Mouse (Mus musculus) c-Kit-positive CD71-negative TER-119-negative erythroid progenitor cells, embryonic 14.5 days (primary cell): ENCODE results near the gene Eef2k.
"Not testable (repeated sequence)": the region's sequence is repeated elsewhere in the genome, so short reads cannot be mapped to it uniquely, and the experiment has no call there.

Experiments
- DNase-seq: peaks from one replicate; pipeline ENCODE4 v3.0.0-alpha.2; 2013; ENCODE audit warnings: low read depth

Gene Eef2k

DNA sequence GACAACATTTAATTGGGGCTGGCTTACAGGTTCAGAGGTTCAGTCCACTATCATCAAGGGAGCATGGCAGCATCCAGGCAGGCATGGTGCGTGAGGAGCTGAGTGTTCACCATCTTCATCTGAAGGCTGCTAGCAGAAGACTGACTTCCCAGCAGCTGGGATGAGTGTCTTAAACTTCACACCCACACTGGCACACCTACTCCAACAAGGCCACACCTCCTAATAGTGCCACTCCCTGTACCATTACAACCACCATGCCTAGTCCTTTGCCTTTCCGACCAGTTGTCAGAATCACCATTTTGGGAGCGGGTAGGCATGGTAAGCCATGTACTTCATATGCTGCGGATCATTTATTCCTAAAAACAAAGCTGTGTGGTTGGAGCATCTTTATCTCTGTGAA lies 38.1 kb downstream of the Eef2k start:
- DNase-seq: no peak

DNA sequence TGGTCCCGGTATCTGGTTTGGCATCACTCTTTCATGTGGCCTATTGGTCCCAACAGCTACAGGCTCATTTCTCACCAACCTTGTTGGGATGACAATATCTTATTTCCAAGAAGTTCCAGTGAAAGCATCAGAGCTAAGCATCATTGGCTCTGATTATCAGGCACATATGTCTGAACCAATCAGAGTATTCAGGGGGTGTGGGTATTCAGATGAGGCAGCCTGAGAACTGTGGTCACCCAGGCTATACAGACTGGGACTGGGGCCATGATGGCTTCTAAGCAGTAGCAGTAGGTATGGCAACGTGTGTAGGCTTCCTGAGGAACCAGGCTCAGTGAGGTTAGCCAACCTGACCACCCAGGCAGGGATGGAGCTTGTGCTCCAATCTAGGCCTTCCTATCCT lies 38.8 kb downstream of the Eef2k start:
- no peak for DNase-seq

DNA sequence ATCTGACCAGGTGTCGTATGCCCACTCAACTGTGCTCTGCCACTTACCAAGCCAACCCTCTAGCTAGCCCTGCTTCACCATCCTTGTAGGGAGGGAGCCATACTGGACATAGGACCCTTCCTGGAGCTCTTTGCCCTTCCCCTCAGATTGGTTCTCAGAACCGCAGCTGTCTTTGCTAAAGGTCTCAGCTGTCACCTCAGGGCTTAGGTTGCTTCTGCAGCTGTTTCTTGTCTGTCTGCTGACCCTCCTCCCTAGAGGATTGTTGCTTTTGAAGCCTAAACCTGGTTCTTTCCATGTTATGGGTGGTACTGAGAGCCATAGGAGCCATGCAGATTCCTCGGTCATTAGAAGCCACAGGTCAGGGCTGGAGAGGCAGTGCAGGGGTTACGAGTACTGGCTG lies 40.0 kb downstream of the Eef2k start:
- DNase-seq: no peak

DNA sequence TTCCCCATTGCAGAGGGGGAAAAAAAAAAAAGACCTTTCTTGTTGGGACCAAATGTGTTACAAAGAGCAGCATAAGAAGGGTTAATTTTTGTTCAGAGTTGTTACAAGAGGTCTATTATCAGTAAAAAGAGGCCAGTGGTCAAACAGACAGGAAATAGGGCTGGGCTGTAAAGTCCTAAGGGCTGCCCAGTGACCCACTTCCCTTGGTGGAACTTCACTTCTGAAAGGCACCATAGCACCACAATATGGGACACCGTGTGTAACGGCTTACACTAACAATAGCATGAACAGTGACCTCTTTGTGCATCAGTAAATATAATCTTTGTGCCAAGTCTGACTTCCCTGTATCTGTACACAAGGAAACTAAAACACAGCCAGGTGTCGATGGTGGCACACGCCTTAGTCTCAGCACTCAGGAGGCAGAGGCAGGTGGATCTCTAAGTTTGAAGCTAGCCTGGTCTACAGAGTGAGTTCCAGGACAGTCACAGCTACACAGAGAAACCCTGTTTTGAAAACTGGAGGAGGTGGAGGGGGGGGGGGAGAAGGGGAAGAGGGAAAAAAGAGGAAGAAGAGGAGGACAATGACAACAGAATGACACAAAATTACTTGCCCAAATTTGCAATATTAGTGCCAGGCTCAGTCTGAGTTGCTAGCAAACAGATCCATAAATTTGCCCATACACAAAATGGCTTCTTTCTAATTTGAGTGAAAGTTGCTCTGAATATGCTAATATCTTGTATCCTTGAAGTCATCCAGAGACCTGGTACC lies 41.1 kb downstream of the Eef2k start:
- no peak for DNase-seq

DNA sequence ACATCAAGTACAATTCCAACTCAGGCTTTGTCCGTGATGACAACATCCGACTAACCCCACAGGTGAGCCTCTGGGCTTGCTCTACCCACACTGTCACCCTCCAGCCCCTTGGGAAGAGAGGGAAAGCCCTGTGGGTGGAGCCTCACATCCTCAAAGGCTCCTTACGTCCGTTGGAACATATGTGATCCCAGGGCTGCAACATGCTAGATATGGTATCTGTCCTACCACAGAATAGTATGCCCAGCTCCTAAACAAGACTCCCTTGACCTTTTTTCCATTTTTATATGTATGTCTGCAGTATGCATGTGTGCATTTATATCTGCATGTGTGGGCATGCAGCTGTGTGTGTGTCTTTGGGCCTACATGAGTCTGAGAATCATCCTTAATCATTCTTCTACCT lies 42.1 kb downstream of the Eef2k start:
- DNase-seq: no peak

DNA sequence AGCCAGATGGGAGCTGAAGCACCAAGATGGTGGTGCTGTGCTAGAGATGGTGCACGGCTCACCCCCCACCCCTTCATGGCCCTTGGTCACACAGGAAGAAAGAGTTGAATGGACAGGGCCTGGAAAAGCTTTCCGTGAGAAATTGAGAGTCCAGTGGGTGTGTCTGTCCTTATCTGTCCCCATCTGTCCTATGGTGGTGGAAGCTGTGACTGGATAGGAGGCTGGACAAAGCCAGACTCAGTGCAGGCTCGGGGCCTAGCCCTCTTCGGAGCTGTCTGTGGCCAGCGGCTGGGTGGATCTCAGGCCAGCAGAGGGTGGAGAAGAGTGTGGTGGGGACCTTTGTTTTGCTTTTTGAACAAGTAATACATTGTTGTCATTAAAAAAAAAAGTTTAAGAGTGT lies 50.5 kb downstream of the Eef2k start:
- DNase-seq: no peak

DNA sequence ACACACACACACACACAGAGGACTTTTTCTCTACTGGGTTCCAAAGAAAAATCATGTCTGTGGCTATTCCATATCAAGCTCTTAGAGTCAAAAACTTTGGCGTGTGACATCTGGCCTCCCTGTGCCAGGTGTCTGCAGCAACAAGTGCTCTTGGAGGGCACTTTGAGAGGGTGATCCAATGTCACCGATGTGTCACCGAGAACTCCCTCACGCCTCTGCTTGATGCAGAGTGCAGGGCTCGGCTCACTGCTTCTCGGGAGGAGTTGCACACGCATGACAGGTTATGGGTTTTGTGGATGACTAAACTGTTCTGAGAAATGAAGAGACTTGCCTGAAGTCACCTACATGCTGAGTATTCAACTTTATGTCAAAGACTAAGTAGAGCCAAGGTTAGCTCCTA lies 54.4 kb downstream of the Eef2k start:
- no peak for DNase-seq

DNA sequence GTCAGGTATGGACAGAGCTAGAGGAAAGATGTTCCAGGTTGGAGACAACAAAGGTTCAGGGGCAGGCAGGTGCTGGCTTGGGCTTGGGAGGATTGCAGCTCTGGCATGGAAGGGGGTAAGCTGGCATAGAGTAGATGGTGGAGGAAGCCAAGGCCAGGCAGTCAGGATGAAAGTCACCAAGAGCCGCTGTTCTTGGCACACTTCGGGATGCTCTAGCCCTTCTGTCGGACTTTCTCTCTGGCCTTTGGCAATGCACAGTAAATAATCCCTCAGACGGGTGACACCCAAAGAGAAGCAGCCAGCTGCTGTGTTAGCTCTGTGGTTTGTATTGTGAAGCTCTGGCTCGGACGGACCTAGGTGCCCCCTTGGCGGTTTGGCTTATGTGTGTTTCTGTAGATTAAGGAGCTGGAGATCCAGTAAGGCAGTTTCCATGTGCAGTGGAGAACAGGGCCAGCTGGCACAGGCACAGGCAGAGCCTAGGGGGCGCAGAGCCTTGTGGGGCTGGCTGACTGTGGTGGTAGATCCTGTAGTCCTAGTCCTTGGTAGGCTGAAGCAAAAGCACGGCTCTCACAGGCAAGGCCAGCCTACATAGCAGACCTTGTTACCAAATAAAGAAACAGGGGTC lies 55.2 kb downstream of the Eef2k start:
- no peak for DNase-seq

DNA sequence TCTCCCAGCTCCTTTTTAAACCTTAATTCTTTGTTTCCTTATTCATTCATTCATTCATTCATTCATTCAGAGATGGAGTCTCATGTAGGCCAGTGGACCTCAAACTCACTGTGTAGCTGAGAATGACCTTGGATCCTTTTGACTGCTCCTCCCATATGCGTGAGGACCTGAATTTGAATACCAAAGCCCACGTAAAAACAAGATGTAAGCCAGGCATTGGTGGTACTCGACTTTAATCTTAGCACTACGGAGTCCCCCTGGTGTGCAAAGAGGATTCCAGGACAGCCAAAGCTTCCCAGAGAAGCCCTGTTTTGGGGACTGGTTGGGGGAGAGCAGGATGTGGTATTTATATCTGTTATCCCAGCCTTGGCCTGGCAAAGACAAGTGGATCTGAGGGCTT lies 57.6 kb downstream of the Eef2k start:
- DNase-seq: no peak

DNA sequence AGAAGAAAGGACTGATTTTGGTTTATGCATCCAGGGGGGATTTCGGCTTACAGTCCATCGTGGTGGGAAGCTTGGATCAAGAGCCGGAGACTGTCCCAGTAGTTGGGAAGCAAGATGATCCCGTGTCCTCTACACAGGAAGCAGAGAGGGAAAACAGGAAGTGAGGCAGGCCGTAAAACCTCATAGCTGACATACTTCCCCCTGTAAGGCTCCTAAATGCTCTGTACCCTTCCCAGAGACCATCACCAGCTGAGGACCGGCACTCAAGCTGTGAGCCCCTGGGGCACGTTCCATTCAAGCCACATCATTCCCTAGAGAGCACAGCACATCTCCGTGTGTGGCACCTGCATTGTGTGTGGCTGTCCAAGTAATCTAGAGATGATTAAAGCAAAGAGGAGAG lies 59.1 kb downstream of the Eef2k start:
- no peak for DNase-seq

DNA sequence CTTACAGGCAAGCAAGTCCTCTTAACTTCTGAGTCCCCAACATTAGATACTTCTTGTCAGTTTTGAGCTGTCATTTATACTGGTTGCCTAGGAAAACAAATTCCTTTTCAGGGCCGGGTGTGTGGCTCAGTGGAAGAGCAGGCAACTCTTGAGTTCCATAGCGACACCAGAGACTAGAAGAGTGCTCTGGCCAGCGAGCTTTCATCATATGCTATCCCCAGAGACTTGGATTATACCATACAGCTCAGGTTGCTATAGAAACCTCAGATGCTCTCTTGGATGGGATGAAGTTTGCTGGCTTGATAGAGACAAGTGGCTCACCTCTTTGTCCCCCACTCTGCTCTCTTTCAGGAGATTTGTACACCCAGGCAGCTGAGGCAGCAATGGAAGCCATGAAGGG lies 60.3 kb downstream of the Eef2k start:
- DNase-seq: no peak

DNA sequence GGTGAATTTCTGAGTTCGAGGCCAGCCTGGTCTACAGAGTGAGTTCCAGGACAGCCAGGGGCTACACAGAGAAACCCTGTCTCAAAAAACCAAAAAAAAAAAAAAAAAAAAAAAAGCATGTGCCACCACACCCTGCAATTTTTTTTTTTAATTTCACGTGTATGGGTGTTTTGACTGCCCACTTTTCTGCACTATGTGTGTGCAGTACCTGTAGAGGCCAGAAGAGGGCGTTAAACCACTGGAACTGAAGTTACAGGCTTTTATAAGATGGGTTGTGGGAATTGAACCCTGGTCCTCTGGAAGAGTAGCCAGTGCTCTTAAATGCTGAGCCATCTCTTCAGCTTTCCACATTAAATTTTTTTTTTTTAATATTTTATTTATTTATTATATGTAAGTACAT lies 67.5 kb downstream of the Eef2k start:
- not testable (repeated sequence) for DNase-seq

DNA sequence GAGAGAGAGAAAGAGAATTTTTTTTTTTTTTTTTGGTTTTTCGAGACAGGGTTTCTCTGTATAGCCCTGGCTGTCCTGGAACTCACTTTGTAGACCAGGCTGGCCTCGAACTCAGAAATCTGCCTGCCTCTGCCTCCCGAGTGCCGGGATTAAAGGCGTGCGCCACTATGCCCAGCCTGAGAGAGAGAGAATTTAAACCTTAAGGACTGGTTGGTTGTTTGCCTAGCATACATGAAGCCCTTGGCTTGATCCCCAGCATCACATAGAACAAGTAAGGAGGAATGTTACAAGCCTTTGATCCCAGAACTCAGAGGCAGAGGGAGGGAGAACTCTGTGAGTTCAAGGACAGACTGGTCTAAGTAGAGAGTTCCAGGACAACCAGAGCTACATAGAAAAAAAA lies 68.6 kb downstream of the Eef2k start:
- DNase-seq: not testable (repeated sequence)

DNA sequence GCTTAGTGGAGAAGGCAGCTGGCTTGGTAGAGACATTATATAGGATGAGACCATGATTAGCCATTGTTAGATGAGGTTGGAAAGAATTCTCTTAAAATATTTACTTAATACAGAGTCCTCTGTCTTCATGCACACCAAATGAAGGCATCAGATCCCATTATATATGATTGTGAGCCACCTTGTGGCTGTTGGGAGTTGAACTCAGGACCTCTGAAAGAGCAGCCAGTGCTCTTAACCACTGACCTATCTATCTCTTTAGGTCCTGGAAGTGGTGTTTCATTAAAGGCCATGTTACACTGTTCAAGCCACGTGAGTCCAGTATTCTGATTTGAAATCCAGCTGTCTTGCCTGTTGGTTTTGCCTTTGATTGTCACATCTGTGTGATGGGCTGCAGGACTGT lies 70.7 kb downstream of the Eef2k start:
- no peak for DNase-seq

DNA sequence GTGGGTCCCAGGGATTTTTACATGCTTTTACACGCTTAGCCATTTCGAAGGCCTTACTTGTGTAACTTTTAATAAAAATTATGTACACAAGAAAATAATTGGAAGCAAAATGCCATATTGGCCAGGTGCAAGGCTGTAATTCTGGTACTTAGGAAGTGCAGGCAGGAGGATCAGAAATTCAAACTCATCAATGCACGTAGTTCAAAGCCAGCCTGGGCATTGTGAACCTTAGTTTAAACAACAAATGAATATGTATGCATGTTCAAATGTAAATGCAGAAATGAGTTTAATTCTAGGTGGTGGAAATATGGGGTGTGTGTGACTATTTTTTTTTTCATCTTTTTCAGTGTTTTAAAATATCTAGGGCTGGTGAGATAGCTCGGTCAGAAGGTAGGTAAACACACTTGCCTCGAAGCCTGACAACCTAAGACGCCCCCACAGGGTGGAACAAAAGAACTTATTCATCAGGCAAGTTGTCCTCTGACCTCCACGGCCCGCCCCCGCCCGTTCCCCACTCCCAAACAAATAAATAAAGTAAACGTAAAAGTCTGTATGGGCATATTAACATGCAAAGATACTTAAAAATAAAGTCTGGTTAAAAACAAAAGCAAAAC lies 73.7 kb downstream of the Eef2k start:
- DNase-seq: peak; percentile 20

DNA sequence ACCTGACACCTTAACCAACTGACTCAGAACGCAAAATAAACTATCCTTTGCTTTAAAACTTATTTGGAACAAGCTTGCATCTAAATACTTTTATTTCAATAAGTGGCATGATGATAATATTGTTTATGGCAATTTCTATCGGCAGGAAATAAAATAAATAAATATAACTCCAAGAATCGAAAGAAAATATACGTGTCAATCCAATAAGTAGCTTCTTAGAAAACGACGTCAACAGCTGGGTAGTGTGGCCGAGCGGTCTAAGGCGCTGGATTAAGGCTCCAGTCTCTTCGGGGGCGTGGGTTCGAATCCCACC lies 74.6 kb downstream of the Eef2k start:
- DNase-seq: no peak

DNA sequence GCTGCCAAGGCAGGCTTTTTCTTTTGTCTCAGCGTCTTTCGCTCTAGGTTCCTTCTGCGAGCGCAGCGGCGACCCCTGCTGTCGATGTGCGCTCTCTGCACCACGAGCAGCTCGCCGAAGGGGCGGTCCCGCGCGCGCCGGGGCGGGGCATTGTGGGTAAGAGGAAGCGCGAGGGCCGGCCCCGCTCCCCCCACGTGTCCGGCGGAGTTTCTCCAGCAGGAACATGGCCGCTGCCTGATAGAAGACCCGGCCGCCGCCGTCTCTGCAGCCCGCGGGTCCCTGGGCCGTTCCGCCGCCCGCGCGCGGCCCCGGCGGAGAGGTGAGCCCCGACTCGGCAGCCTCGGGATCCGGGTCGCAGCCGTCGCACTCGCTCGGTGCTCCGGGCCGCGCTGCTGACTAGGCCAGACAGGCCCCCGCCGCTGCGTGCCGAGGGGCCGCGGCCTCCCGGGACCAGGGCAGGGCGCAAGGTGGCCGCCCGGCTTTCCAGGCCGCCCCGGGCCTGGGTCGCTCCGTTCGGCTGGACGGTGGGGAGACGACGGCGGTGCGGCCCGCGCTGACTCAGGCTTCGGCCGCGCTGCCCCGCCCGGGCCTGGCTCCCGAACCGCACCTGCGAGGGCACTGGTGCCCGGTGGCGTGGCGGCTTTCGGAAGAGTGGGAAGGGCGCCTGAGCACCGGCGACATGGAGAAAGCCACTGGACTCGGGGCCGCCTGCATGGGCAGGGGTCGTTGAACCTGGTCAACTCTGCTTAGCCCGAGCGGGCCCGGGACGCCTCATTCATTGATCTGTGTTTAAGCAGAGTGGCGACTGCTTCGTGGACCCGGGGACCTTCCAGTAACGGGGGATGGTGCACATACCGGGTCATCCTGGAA lies 75.2 kb downstream of the Eef2k start, which contains the start of gene Polr3e:
Gene Polr3e, plus strand, starts transcription at position 153 of the 870 bp plus-strand sequence.
- peak; percentile 97 for DNase-seq

DNA sequence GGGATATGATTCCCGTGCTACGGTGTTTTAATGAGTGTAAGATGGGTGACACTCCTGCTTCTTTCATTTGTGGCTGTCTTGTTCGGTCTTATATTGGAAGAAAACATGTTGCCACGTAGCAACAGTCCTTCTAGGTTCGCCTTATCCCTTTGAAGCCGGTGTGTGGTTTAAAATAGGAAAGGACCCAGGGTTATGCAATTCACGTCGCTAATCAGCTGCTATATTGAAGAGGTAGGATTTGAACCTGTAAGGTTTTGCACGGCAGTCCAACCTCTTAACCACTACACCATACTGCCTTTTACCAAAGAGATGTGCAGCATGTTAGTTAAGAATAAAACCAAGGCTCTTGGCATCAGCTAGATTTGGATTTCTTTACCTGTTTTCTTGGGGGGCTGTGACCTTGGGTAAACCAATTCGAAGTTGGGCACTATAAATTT lies 75.9 kb downstream of the Eef2k start:
- DNase-seq: peak; percentile 82

DNA sequence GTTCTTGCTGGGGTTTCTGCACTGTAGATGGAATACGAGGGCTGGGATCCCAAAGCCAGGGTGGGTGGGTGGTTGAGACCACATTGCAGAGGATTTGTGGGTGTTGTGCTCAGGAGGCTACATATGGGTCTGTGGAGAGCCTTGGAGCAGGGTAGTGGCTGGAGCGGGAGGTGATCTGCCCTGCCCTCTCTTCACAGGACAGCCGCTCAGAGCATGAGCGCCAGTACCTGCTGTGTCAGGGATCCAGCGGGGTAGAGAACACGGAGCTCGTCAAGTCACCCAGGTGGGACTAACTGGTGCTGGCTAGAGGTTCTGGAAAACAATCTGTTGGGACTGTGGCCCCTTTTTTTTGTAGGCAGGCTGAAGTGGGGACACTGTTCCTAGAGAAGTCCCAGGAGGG lies 90.5 kb downstream of the Eef2k start:
- no peak for DNase-seq

DNA sequence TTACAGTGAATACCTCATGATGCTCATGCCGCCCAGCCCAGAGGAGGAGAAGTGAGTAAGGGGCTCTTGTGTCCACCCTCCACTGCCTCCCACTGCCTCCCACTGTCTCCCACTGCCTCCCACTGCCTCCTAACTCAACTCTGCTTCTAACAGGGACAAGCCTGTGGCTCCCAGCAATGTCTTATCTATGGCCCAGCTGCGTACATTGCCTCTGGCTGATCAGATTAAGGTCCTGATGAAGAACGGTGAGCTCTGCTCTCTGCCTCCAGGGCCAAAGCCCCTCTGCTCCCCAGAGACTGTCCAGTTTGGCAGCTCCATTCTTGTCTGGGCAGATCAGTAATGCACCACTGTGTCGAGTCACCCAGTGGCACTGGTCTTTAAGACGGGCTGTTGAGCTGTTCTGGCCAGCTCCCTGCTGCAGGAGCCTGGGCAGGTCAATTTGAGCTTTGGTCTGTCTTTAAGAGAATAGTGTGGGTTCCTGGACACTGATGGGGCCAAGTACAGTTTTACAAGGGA lies 91.1 kb downstream of the Eef2k start:
- no peak for DNase-seq

DNA sequence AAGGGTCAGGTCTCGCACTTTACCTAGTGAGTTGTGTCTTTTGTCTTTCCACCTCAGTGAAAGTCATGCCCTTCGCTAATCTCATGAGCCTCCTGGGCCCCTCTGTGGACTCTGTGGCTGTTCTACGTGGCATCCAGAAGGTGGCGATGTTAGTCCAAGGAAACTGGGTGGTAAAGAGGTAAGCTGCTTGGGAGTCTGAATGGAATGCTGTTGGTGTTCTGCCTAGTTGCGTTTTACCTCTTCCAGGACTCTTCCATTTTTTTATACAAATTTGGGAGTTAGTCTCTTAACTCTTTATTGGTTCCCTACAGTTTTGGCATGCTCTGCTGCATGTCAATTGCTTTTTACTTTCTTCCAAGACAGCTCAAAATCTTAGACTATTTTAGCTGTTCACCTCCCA lies 92.1 kb downstream of the Eef2k start:
- peak; percentile 45 for DNase-seq

DNA sequence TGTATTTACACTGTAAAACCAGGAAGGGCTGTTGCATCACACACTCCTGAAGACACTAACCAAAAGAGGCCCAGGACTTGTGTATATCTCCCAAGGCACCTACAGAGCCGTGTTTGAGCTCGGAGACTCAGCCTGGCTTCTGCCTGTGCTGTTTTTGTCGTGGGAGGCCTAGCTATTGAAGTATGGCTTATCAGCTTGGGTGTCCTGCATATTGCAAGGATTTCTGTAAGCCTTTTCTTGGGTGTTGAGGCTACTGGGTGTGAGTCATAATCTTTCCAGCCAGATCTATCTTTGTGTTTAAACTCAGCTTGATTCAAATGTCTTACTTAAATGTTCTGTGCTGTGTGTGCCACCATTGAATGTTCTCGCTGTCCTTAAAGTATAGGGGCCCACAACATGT lies 93.9 kb downstream of the Eef2k start:
- no peak for DNase-seq
